Mouse (Mus musculus) right cerebral cortex, adult 18-20 months (tissue): Measurements from ENCODE around the gene Slc39a2.
"Not testable (repeated sequence)": the region's sequence is repeated elsewhere in the genome, so short reads cannot be mapped to it uniquely, and the experiment has no call there.

Source experiments
- DNase-seq: peaks from one replicate; pipeline ENCODE4 v3.0.0; 2022; ENCODE audit warnings: mixed read lengths

Gene Slc39a2

DNA sequence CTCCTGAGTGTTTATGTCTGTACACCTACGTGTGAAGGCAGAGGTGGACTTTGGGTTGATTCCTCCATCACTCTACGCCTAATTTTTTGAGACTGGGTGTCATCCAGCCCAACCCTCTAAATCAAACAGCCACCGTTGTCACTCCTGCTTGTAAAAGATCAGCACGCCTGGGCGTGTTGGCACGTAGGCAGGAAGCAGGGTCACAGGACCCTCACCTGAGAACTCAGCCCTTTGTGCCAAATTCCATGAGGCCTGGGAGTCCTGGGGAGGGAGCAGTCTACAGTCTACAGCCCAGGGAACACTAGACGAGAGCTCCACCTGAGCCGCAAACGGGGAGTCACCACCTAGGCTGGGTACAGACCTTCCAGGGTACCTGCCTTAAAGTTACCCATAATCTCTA lies 11.1 kb downstream of the Slc39a2 start:
- no peak for DNase-seq

GRCm38 (mm10) chr14:51904706-51905105 lies 12.0 kb downstream of the Slc39a2 start:
- DNase-seq, result no peak

DNA sequence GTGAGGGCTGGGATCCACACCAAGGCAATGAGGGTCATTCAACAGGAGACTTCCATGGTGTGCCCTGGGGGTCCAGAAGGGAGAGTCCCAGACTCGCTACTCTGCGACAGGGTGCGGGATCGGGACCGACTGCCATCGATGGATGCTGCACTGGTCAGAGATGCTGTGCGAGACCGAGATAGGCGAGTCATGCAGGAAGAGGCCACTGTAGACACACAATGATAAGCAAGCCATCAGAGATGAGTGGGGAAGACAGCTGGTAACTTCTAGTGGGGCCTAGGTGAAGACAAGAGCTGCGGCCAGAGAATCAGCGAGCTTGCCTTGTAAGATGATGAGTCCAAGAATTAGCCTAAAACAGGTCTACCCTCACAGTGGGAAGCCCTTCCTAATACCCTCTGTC lies 13.4 kb downstream of the Slc39a2 start:
- DNase-seq, result no peak

DNA sequence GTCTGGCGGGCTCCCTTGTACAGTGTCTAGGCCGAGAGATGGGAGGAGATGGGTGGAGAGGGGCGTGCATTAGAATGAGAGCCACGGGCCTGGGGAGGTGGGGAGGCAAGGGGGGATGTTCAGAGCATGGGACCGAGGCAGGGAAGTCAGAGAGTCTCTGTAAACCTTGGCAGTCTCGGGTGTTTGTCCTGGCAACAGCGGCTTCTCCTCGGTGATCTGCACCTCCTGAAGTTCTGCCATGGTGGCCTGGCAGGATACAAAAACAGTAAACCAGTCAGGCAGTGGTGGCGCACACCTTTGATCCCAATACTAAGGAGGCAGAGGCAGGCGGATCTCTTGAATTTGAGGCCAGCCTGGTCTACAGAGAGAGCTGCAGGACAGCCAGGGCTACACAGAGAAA lies 18.6 kb downstream of the Slc39a2 start:
- no peak for DNase-seq

DNA sequence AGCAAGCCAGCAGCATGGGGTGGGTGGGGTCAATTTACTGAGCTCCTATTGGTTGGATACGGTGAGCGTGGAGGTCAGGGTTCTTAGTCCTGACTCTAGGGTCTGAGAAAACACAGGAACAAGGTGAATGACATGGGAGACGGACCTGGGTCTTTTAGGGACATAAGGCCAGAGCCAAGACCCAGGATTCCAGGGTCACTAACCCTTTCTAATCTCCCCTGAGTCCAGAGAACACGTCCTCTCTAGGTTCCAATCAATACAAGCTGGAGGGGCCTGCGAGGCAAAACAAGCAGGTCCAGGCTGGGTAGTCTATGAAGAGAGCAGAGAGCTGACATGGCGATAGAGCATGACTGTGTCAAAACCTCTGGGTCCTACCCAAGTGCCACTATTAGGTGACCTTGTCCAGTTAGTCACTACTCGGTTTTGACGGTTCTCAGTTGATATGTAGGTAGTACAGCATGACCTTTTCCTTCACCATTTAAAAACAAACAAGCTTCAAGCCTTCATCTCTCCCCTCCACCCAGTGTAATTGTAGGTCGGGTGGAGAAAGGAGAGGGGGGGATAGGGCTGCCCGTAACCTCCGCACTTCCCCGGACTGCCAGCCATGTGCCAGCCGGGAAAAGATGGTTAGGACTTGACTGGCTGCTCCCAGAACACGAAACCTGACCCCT lies 19.8 kb downstream of the Slc39a2 start:
- DNase-seq, result no peak

- peak; percentile 78 for DNase-seq
These were observed 20.6 kb downstream of the Slc39a2 start for GRCm38 (mm10) chr14:51913062-51913959.

GRCm38 (mm10) chr14:51913960-51914762 lies 21.5 kb downstream of the Slc39a2 start, which contains the start of gene Ndrg2:
Gene Ndrg2, minus strand, starts transcription at chr14:51914158.
- DNase-seq, result peak; percentile 82

DNA sequence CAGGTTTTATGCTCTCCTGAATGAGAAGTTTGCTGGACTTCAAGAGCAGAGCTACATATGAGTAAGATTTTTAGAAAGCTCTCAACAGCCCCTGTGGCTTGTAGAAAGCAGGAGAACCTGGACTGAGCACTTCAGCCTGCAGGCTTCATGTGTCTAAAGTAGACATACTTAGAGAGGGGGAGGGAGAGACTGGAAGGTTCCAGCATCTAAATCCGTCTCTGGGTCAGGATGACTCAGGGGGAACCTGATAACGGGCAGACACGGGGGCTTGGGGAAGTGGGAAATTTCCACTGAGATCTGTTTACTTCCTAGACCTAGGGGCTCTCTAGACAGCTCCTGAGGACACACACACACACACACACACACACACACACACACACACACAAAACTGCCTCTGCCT lies 22.3 kb downstream of the Slc39a2 start:
- no peak for DNase-seq

DNA sequence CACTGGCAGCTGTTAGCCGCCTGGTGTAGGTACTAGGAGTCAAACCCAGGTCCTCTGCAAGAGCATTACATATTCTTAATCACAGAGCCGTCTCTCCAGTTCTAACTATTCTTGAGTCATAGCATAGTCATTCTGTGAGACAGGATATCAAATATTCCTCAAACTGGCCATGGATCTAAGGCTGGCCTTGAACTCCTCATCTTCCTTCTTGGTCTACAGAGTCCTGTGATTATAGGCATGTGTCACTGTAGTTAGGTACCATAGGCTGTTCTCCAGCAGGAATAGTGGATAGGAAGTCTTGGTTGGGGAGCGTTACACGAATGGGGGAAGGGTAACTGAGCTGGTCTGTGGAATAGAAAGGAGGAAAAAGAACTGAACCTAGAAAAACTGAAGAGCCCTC lies 23.9 kb downstream of the Slc39a2 start:
- DNase-seq, result no peak

DNA sequence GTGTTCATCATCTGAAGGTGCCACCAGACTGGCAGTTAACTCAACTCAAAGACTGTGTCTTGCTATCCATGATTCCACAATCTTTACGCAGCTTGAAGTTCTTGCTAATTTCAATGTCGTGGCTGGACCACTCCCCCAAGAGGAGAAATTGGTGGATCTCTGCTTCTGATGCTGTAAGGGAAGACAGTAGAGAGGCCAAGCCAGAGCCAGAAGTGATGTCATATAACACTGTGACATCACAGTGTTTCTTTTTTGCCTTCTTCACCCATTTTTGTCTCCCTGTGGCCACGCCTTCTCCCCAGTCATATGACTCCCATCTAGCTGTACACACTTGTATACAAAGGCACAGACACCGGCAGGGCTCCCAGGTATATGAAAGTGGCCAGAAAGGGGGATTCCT lies 25.4 kb downstream of the Slc39a2 start, which contains the start of gene Tppp2:
Tppp2 (plus strand) TSS at position 301 of the 400 bp plus-strand sequence.
- no peak for DNase-seq

DNA sequence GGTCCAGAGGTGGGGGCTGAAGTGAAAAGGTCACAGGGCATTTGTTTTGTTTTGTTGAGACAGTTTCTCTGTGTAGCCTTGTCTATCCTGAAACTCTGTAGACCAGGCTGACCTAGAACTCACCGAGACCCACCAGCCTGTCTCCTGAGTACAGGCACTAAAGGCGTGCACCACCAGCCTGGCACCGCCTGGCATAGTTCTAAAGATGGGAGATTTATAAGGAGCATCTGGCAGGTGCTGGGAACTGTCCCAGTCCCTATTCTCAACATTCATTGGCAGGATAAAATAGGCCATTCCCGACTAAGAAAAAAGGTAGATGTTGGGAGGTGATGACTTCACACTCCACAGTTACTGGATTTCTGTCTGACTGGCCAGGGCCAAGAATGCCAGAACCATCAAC lies 26.3 kb downstream of the Slc39a2 start:
- DNase-seq, result no peak

DNA sequence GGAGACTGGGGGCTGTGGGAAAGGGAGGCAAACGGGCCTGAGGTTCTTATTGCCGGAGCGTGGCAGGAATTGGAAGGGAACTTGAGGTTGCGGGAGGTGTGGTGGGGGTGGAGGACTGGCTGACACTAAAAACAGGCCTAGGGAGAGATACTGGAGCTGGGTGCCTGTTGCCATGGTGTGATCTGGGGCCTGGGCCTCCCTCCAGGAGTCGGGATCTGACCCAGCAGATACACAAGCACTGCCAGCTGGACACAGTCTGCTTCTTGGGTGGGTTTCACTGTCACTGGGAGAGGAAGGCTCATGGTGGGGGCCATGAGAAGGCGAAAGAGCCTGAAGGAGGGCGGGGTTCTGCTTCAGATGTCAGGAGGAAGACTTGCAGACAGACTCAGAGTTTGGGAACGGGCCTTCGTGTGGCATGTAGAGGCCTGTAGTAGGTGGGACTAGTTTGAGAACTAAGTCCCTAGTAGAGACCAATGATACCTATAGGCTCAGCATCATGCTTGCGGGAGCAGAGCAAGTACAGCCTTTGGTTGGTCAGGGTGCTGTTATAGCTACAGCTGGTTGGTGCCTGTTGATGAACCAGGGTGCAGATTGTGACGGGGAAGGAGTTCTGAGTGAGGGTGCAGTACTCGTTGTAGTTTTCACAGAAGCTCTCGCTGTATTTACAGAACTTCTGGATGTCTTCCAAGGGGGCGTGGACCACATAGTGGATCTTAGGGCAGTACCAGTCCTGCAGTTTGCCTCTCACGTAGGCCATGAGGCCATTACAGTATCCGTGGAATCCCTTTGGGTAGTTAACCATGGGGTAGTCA lies 29.3 kb downstream of the Slc39a2 start:
- peak; percentile 62 for DNase-seq

DNA sequence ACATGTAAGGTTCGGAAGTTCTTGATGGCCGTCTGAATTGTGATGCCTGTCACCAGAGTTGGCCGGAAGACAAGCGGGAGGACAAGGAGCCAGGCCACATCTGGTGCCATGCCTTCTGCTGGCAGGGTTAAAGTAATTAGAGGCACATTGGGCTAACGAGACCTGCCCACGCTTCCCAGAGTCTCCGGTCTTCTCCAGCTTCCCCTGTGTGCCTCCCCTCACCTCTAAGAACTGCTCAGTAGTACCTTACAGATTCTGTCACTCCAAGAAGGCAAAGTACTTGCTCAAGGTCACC lies 29.8 kb downstream of the Slc39a2 start, which contains the start of gene Rnase13:
Rnase13 (minus strand) TSS at position 203 of the 295 bp plus-strand sequence.
- no peak for DNase-seq

DNA sequence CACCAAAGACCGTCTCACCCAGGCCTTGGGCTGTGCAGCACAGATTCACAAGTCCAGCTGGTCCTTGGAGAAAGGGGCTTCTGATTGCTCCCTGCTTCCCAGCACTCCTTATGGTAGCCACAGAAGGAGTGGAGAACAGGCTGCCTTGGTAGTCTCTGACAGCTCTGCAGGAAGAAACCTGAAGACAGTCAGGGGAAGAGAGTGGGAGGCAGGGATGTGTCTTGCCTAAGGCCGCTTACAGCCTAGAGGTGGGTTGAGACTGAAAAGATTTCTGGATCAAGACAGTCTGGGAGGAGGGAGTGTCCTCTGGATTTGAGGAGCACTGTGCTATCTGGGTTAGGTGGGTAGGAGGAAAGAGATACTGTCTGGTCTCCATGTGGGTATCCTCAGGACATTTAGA lies 30.2 kb downstream of the Slc39a2 start:
- peak; percentile 33 for DNase-seq

DNA sequence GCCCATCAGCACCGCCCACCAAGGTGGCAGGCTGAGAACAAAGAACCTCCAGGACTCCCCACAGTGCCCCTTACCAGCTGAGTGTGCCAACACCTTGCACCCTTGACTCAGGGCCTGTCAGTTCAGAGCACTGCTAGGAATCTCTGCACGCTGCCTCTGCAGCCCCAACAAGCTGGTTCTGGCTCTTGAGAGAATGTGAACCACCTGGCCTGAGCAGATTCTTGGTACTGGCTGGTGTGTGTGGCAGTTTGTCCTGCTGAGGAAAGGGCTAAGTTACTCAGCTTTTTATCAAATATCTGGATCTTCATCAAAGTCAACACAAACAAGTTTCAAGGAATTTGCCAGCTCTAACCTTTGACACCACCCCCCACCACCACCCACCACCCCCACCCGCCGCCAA lies 30.8 kb downstream of the Slc39a2 start:
- DNase-seq, result no peak

DNA sequence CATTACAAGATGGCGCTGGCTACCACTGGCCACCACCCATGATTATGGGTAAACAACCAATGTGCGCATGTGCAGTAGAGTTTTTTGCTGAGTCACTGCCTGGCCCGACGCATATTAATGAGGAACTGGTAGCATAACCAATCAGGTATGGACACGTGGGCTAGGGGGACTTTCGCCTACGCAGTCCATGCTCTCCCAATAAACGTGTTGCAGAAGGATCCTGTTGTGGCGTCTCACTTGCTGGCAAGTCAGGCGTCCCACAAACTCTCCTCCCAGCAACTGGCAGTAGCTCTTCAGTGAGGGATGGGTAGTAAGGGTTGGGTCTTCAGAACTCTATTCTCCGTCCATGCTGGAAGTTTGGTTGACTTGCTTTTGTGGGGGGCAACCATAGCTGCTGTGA lies 34.2 kb downstream of the Slc39a2 start:
- not testable (repeated sequence) for DNase-seq

DNA sequence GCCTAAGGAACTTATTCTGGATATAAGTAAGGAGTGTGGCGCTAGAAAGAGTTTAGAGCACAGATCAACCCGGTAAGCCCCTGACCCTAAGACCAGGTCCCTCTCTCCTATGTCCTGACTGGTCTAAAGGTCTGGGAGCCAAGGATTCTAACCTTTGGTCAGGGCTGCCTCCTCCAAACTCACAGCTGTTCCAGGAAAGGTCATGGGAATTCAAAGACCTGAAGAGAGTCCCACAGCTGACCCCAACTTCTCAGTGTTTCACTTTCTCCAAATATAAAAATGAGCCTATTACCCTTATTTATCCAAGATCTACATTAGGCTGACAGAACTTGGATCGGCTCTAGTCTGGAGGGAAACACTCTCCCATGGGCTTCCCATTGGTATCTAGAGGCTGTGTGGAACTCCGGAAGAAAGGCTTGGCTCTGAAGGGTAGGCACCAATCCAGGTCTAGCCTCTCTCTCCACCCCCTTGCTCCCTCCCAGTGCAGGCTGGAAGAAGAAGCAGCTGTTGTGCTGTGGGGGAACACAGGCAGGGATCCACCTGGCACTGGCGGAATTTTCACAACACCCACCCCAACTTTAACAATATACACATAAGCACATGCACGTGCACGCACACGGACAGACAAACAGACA lies 36.7 kb downstream of the Slc39a2 start:
- peak; percentile 81 for DNase-seq

- DNase-seq, result no peak
These were observed 37.3 kb downstream of the Slc39a2 start for GRCm38 (mm10) chr14:51929968-51930367.

DNA sequence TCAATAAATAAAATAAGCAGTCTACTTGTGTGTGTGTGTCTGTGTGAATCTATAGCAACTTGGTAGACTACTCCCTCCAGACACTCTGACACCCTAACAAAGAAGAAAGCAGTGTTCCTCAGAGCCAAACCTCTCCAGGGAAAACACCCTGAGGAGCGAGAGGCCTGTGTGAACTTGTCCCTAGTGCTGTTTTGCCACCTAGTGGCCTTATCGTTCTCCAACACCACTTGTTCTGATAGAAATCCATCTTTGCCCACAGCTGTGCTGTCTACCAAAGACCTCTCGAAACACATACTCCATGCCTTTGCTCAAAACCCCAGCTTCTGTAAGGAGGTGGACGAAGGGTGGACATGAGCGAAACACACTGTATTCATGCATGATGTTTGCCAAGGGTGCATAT lies 38.1 kb downstream of the Slc39a2 start:
- DNase-seq, result peak; percentile 79

DNA sequence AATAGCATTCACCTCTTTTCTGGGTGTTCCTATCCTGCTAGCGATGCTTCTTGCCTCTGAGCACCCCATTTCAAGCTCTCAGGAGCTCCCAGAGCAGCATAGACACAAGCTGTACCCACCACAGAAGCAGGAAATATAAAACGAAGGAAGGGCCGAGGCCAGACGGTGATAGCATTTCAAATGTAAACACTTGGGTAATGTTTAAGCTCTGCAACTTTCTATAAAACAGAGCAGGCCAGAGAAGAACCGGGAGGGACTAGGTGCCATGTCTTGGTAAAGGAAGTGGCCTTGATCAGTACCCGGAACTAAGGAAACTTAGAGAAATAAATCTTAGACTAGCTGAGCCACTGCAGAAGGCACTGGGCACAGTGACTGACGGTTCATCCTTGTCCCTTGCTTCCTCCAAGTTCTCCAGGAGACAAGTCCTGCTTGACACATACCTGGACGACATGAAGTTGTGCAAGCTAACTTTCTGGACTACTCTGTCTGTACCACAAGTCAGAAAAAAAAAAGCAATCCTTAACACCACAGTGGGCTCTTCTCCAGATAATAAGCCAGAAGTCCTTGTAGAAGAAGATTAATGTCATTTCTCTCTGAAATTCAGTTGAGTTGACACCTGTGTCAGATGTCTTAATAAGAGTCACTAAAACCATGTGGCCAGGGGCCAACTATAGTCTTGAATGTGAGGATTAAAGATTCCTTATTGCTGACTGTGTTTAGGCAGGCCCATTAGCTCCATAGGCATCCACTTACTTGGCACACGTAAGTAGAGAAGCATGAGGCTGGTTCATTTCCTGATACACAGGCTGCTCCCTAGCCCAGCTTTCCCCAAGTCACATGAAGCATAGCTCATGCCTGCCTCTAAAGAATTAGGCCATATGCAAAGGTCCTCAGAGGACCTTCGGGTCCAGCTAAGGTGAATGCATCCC lies 39.7 kb downstream of the Slc39a2 start:
- DNase-seq, result no peak

- no peak for DNase-seq
These were observed 46.3 kb downstream of the Slc39a2 start for GRCm38 (mm10) chr14:51939005-51939404.
